Mouse (Mus musculus) bone marrow macrophage, adult 2 months (primary cell): ENCODE measurements around the gene Gabpb2.

Source experiments
- CTCF ChIP-seq: IDR thresholded peaks from 2 replicates; pipeline ENCODE4 v1.5.1; 2012; ENCODE audit warnings: low read depth, mild to moderate bottlenecking, low read length, moderate library complexity
- POLR2A ChIP-seq: IDR thresholded peaks from 2 replicates; pipeline ENCODE4 v1.6.1; 2012; ENCODE audit warnings: mild to moderate bottlenecking, low read depth, low read length, borderline replicate concordance

DNA sequence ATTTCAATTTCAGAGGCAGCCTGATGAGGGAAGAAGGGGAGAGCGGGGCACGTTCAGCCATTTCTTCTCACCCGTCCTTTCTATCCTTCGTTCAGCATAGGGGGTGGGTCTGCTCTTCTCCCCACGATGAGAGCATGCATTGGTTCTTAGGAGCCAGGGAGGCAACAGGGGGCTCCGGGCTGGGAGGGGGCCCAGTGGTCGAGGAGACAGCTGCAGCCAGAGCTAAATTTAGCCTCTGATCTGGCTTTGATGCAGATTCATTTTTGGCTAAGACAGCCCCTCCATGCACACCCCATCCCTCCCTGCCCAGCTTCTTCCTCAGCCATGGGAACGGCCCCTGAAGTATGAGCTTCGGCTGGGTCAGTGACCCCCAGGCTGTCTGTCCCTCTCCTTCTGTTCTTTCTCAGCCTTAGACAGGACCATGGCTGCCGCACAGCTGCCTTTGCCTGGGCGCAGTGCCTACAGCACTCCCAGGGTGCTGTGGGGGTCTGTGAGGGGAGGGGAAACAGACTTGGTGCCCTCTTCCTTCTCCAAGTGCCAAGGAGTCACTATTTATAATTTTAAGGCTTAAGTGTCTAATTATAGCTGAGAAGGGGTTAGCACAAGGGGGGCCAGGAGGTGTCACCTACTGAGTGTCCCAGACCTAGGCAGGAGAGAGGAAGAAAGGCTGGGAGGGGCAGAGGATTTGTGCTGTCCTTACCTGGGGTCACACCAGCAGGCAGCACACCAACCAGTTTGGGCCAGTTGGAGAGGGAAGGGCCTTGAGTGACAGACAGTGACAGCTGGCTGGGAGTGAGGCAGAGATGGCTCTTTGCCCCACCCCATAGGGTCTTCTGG is 54.1 kb downstream of the Gabpb2 start:
- TF ChIP-seq CTCF: no peak
- TF ChIP-seq POLR2A: no peak
